Mouse (Mus musculus): Measurements from ENCODE around the gene Col4a2.

The Col4a2 gene

GRCm38 (mm10) chr8:11387282-11387681 is 74.7 kb downstream of the Col4a2 start:
- DNase-seq, result no peak

GRCm38 (mm10) chr8:11389275-11390050 is 76.9 kb downstream of the Col4a2 start:
- DNase-seq, result no peak

- DNase-seq, result peak; percentile 89
Measured at GRCm38 (mm10) chr8:11392739-11393138, 80.1 kb downstream of the Col4a2 start.

GRCm38 (mm10) chr8:11393161-11393560 is 80.6 kb downstream of the Col4a2 start:
- DNase-seq, result peak; percentile 53

GRCm38 (mm10) chr8:11393607-11394006 is 81.0 kb downstream of the Col4a2 start:
- no peak for DNase-seq

- peak; percentile 71 for DNase-seq
Measured at GRCm38 (mm10) chr8:11394773-11395172, 82.2 kb downstream of the Col4a2 start.

GRCm38 (mm10) chr8:11395601-11396000 is 83.0 kb downstream of the Col4a2 start:
- DNase-seq, result no peak

GRCm38 (mm10) chr8:11396111-11396510 is 83.5 kb downstream of the Col4a2 start:
- DNase-seq, result peak; percentile 63

- DNase-seq, result no peak
Measured at GRCm38 (mm10) chr8:11397126-11397525, 84.5 kb downstream of the Col4a2 start.

GRCm38 (mm10) chr8:11399706-11400105 is 87.1 kb downstream of the Col4a2 start:
- DNase-seq, result no peak

- peak; percentile 65 for DNase-seq
Measured at GRCm38 (mm10) chr8:11400244-11400643, 87.6 kb downstream of the Col4a2 start.

GRCm38 (mm10) chr8:11401183-11401582 is 88.6 kb downstream of the Col4a2 start:
- no peak for DNase-seq

GRCm38 (mm10) chr8:11402220-11402619 is 89.6 kb downstream of the Col4a2 start:
- no peak for DNase-seq

- no peak for DNase-seq
Measured at GRCm38 (mm10) chr8:11403813-11404212, 91.2 kb downstream of the Col4a2 start.

GRCm38 (mm10) chr8:11404614-11405013 is 92.0 kb downstream of the Col4a2 start:
- no peak for DNase-seq

GRCm38 (mm10) chr8:11405722-11406481 is 93.3 kb downstream of the Col4a2 start:
- peak; percentile 83 for DNase-seq

- DNase-seq, result no peak
Measured at GRCm38 (mm10) chr8:11411504-11412124, 99.0 kb downstream of the Col4a2 start.

GRCm38 (mm10) chr8:11412450-11412849 is 99.8 kb downstream of the Col4a2 start:
- DNase-seq, result no peak

- no peak for DNase-seq
Measured at GRCm38 (mm10) chr8:11414304-11414703, 101.7 kb downstream of the Col4a2 start.

GRCm38 (mm10) chr8:11415089-11415488 is 102.5 kb downstream of the Col4a2 start:
- no peak for DNase-seq

GRCm38 (mm10) chr8:11417762-11418161 is 105.2 kb downstream of the Col4a2 start:
- DNase-seq, result no peak

GRCm38 (mm10) chr8:11419232-11419631 is 106.6 kb downstream of the Col4a2 start:
- no peak for DNase-seq

GRCm38 (mm10) chr8:11419645-11420044 is 107.0 kb downstream of the Col4a2 start:
- DNase-seq, result peak; percentile 70

GRCm38 (mm10) chr8:11421105-11421504 is 108.5 kb downstream of the Col4a2 start:
- peak; percentile 60 for DNase-seq
